Mouse (Mus musculus): ENCODE results near the gene H2al1e. TPM values are rescaled to one million over a fixed set of nuclear protein-coding genes. Genes with fewer than 3 reads are reported as not detected.
"Not testable (repeated sequence)": the region's sequence is repeated elsewhere in the genome, so short reads cannot be mapped to it uniquely, and the experiment has no call there.

The H2al1e gene
- polyA plus RNA-seq, 1 experiment from 2014 or later, result not detected

GRCm38 (mm10) chrX:11317956-11318355 is 6.2 kb downstream of the H2al1e start, which contains the start of gene H2al1g:
Gene H2al1g (plus strand): TSS chrX:11318256.
- not testable (repeated sequence) for DNase-seq (ENCODE audit: extremely low spot score, low spot score); H3K4me3 ChIP-seq; H3K36me3 ChIP-seq (replicated peaks); H3K27ac ChIP-seq; H3K27me3 ChIP-seq (ENCODE audit: poor library complexity, severe bottlenecking); H3K9me3 ChIP-seq; H3K4me1 ChIP-seq
- no CpG with 5 or more reads among the region's 3 CpGs for WGBS

- H3K27me3 ChIP-seq (ENCODE audit: poor library complexity, severe bottlenecking); DNase-seq (ENCODE audit: extremely low spot score, low spot score); H3K9me3 ChIP-seq; H3K27ac ChIP-seq; H3K4me3 ChIP-seq; H3K36me3 ChIP-seq (replicated peaks); H3K4me1 ChIP-seq: not testable (repeated sequence)
- WGBS, result no CpG with 5 or more reads among the region's 6 CpGs
These were observed 9.5 kb downstream of the H2al1e start, which contains the start of gene H2al1h for GRCm38 (mm10) chrX:11321192-11321591. Gene H2al1h (plus strand): TSS chrX:11321492.

GRCm38 (mm10) chrX:11324359-11324758 is 12.6 kb downstream of the H2al1e start, which contains the start of gene H2al1i:
Gene H2al1i (plus strand): TSS chrX:11324659.
- WGBS, result no CpG with 5 or more reads among the region's 5 CpGs
- DNase-seq (ENCODE audit: extremely low spot score, low spot score); H3K4me1 ChIP-seq; H3K27me3 ChIP-seq (ENCODE audit: poor library complexity, severe bottlenecking); H3K9me3 ChIP-seq; H3K27ac ChIP-seq; H3K36me3 ChIP-seq (replicated peaks); H3K4me3 ChIP-seq: not testable (repeated sequence)

GRCm38 (mm10) chrX:11327522-11327921 is 15.8 kb downstream of the H2al1e start, which contains the start of gene H2al1j:
Gene H2al1j (plus strand): TSS chrX:11327822.
- H3K9me3 ChIP-seq; DNase-seq (ENCODE audit: extremely low spot score, low spot score); H3K4me1 ChIP-seq; H3K4me3 ChIP-seq; H3K27ac ChIP-seq; H3K36me3 ChIP-seq (replicated peaks): not testable (repeated sequence)
- WGBS, result 86% methylated on average over 2 of the region's 2 CpGs
- peaks cover 32% of the 10 kb centered on the region for H3K27me3 ChIP-seq (ENCODE audit: poor library complexity, severe bottlenecking)

GRCm38 (mm10) chrX:11345762-11346161 is 34.0 kb downstream of the H2al1e start:
- no peak for DNase-seq (ENCODE audit: extremely low spot score, low spot score)
- no peak overlapping the region for H3K4me3 ChIP-seq
- peaks cover 84% of the 10 kb centered on the region for H3K27me3 ChIP-seq (ENCODE audit: poor library complexity, severe bottlenecking)
- 71% methylated on average over 9 of the region's 9 CpGs for WGBS
- no peaks in the 10 kb centered on the region for H3K9me3 ChIP-seq
- no peaks in the 10 kb centered on the region for H3K4me1 ChIP-seq
- no peaks in the 10 kb centered on the region for H3K36me3 ChIP-seq (replicated peaks)
- H3K27ac ChIP-seq, result no peak overlapping the region

- Histone ChIP-seq H3K4me3 (no peak overlapping the region), H3K9me3 (no peaks in the 10 kb centered on the region), H3K4me1 (no peaks in the 10 kb centered on the region), H3K27me3 (ENCODE audit: poor library complexity, severe bottlenecking) (peaks cover 88% of the 10 kb centered on the region), H3K27ac (no peak overlapping the region), H3K36me3 (replicated peaks) (no peaks in the 10 kb centered on the region)
- DNase-seq (ENCODE audit: extremely low spot score, low spot score), result no peak
- WGBS, result 92% methylated on average over 3 of the region's 3 CpGs
These were observed 35.0 kb downstream of the H2al1e start for GRCm38 (mm10) chrX:11346756-11347155.

GRCm38 (mm10) chrX:11360823-11361222 is 49.1 kb downstream of the H2al1e start:
- DNase-seq (ENCODE audit: extremely low spot score, low spot score), result no peak

GRCm38 (mm10) chrX:11361261-11361660 is 49.5 kb downstream of the H2al1e start:
- DNase-seq (ENCODE audit: extremely low spot score, low spot score), result no peak
- Histone ChIP-seq H3K4me1 (peaks cover 4% of the 10 kb centered on the region; the same call in 1 of the 2 replicates), H3K27ac (no peak overlapping the region), H3K9me3 (no peaks in the 10 kb centered on the region), H3K27me3 (ENCODE audit: poor library complexity, severe bottlenecking) (peaks cover 98% of the 10 kb centered on the region), H3K36me3 (replicated peaks) (no peaks in the 10 kb centered on the region), H3K4me3 (no peak overlapping the region)
- 93% methylated on average over 2 of the region's 2 CpGs for WGBS

More at GRCm38 (mm10) chrX:11360823-11361222, 49.1 kb downstream of the H2al1e start:
- 85% methylated on average over 6 of the region's 6 CpGs for whole genome bisulfite sequencing
- Histone ChIP-seq H3K36me3 (replicated peaks) (no peaks in the 10 kb centered on the region), H3K9me3 (no peaks in the 10 kb centered on the region), H3K27me3 (ENCODE audit: poor library complexity, severe bottlenecking) (peaks cover 98% of the 10 kb centered on the region), H3K4me1 (peaks cover 4% of the 10 kb centered on the region; the same call in 1 of the 2 replicates), H3K27ac (no peak overlapping the region), H3K4me3 (no peak overlapping the region)

Other genes starting within 250 kb of the H2al1e start
- not detected in 2 replicates for gene H2al1a, start 12.7 kb upstream of the H2al1e start, polyA plus RNA-seq (2016; fragmentation: Nextera tagmentation; extraction: Ambion mirVana)
- not detected in 2 replicates for gene H2al1b, start 9.5 kb upstream of the H2al1e start, polyA plus RNA-seq (2016; fragmentation: Nextera tagmentation; extraction: Ambion mirVana)
- not detected in 2 replicates for gene H2al1c, start 6.3 kb upstream of the H2al1e start, polyA plus RNA-seq (2016; fragmentation: Nextera tagmentation; extraction: Ambion mirVana)
- gene H2al1d, start 3.1 kb upstream of the H2al1e start, polyA plus RNA-seq (2016; fragmentation: Nextera tagmentation; extraction: Ambion mirVana), result not detected in 2 replicates
- not detected in 2 replicates for gene H2al1f, start 3.2 kb downstream of the H2al1e start, polyA plus RNA-seq (2016; fragmentation: Nextera tagmentation; extraction: Ambion mirVana)
- not detected in 2 replicates for gene H2al1g, start 6.3 kb downstream of the H2al1e start, polyA plus RNA-seq (2016; fragmentation: Nextera tagmentation; extraction: Ambion mirVana)
- gene H2al1h, start 9.6 kb downstream of the H2al1e start, polyA plus RNA-seq (2016; fragmentation: Nextera tagmentation; extraction: Ambion mirVana), result not detected in 2 replicates
- gene H2al1i, start 12.7 kb downstream of the H2al1e start, polyA plus RNA-seq (2016; fragmentation: Nextera tagmentation; extraction: Ambion mirVana), result not detected in 2 replicates
- not detected in 2 replicates for gene H2al1j, start 15.9 kb downstream of the H2al1e start, polyA plus RNA-seq (2016; fragmentation: Nextera tagmentation; extraction: Ambion mirVana)

All from forebrain, embryonic 10.5 days (tissue).